Mouse (Mus musculus) common myeloid progenitor, adult 5-6 weeks (primary cell): ENCODE data around the gene Sytl5. TPM values are rescaled to one million over a fixed set of nuclear protein-coding genes. Genes with fewer than 3 reads are reported as not detected.

Experiments
- ATAC-seq: replicated peaks from 2 replicates; pipeline ENCODE4 v1.8.0; 2016; ENCODE audit warnings: low read depth, mild to moderate bottlenecking, moderate TSS enrichment, inconsistent platforms; ENCODE audit not compliant: poor library complexity, severe bottlenecking
- total RNA-seq: library from RNA; stranded (forward); fragments of 200-1000, 187-1606 nt; gene quantifications from 2 replicates; pipeline ENCODE4 v1.2.3, GENCODE M21; 2017

Gene Sytl5
- not detected in 2 replicates for total RNA-seq

DNA sequence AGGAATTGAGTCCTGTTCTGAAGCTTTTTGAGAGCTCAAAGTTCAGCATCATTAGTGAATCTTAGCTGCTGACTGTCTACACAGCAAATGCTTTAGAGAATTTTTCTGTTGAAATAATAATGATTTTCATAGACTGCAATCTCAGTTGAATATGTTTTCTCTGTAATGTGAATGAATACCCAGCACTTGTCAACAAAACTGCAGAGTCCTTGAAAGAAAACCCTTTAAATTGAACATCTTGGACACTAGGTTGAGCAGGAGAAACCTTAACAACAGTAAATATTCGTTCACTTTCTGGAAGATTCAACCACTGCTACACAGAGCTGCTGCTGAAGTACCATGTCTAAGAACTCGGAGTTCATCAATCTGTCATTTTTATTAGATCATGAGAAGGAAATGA, at the start of gene Sytl5:
Gene Sytl5 (plus strand): TSS at position 301 of the 400 bp plus-strand sequence.
- no peak for ATAC-seq

DNA sequence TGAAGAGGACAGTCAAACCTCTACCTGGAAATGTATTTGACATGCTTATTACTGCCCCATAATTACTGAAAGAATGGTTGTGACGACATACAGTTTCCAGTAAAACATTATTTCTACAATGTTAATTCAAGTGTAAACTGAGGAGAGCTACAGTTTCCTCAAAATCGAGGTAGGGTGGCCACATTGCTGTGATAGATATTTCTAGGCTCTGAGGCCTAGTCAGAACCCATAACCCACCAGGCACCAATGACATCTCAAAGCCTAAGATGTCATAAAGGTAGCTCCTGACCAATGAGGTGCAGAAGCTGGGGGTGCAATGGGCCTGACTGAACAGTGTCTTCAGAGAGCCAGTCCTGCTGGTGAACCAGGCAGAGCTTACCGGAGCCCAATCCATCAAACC, 38.8 kb upstream of the Sytl5 start, which contains the start of gene Hypm:
Gene Hypm (plus strand): TSS at position 301 of the 400 bp plus-strand sequence.
- no peak for ATAC-seq

DNA sequence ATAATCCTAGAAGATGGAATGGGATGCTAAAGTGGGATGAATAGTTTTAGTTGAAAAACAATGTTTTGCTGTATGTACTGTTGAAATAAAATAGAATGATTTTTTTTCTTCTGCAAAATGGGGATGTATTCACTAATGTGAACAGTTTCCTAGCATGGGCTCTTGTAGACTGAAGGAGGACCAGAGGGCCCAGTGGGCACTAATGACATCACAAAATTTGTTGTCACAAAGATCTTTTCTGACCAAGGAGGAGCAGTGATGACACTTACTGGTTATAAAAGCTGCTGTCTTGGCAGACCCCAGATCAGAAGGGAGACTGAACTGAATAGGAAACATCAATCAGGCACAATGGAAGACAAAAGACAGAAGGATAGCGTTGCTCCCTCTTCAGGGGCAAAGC, 36.0 kb upstream of the Sytl5 start, which contains the start of gene H2al3:
Gene H2al3 (plus strand): TSS at position 301 of the 400 bp plus-strand sequence.
- no peak for ATAC-seq

DNA sequence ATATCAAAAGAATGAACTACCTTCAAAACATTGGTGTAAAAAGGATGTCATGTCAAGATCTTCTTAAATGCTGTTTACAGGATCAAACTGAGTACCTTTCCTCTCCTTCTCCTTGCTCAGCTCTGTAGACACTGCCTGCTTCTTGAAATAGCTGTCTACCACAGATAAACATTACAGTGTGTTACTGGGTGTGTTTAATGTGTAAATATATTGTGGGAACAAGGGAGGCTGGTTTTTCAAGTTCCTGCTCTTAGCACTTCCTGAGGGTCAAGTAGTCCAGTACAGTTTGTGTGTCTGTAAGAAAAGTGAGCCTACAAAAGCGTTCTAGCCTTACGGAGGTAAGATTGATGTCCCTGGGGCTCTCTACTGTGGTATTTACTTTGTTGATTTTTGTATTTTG, 23.6 kb upstream of the Sytl5 start:
- no peak for ATAC-seq

DNA sequence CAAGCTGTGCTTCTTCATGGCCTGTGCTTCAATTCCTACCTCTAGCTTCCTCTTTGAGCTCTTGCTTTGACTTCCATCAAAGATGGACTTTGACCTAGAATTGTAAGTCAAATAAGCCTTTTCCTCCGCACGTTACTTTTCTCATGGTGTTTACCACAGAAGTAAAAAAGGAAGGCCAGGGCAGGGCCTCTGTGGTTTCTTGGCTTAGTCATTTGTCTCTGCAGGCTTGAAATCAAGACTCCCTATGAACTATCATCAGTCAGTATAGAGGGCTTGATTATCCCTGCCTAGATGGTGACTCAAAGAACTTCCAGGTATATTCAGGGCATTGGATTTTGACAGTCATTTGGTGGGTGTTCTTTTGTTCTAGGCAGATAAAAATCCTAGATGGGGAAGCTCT, 9.9 kb upstream of the Sytl5 start:
- ATAC-seq = no peak

DNA sequence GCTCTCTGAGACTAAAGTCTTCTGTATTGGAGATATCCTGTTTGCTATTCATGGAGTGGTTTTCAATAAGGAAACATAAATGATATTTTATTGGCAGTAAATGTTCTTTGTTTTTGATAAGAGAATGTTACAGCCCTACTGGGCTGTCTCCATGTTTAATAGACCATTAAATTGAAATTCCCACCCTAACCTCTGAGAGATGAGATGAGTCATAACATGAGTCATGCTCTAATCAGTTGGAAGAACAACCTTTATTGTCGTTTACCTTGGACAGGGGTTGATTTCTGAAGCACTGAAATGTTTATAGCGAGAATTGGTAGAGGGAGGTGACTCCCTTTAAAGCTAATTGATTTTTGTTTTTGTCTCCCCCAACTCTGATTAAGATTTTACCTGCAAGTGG, 24.1 kb downstream of the Sytl5 start:
- ATAC-seq = no peak

DNA sequence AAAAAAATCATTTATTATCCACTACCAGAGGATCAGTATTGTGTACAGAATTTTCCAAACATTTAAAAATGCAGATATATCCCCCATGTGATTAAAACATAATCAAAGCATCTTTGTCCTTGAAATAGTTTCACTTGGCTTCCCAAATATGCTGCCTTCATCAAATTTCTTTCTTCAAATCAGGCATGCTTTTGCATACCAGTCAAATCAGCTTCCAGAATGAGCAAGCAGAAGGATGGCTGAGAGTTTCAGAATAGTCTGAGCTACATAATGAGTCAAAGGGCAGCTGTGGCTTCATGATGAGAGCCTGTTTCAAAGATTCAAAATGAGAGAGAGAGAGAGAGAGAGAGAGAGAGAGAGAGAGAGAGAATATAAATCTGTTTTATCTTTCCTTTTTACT, 48.4 kb downstream of the Sytl5 start:
- no peak for ATAC-seq

DNA sequence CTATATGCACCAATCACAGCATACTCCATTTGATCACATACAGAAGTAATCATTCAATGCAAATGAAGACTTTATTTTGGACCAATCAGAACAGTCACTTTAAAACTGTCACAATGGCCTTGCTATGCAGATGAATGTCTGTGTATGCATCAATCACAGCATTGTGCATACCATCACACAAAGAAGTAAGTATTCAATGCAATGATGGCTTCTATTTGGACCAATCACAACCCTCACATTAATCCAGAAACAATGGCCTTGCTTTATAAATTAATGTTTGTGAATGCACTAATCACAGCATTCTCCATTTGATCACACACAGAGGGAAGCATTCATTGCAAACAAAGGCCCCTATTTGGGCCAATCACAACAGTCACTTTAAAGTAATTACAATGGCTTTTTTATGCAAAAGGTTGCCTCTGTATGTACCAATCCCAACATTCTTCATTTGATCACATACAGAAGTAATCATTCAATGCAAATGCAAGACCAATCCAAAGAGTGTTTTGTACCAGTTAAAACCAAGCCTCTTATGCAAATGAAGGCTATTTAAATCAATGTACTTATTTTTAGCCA, 98.8 kb downstream of the Sytl5 start:
- no peak for ATAC-seq

DNA sequence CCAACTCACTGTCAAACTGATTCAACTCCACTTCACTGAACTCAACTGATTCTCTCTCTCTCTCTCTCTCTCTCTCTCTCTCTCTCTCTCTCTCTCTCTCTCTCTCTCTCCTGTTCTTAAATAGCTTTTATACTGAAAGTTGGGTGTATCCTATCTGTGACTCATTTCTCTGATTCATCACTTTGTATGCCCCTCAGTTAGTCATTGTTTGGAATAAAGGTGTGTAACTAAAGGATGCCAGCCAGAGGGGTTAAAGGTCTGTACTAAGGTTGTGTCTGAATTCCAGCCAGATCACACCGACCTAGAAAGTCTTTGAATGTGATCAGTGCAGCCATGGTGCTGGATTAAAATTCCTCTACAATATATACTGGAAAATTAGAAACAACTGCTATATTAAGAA, 115.3 kb downstream of the Sytl5 start:
- no peak for ATAC-seq

DNA sequence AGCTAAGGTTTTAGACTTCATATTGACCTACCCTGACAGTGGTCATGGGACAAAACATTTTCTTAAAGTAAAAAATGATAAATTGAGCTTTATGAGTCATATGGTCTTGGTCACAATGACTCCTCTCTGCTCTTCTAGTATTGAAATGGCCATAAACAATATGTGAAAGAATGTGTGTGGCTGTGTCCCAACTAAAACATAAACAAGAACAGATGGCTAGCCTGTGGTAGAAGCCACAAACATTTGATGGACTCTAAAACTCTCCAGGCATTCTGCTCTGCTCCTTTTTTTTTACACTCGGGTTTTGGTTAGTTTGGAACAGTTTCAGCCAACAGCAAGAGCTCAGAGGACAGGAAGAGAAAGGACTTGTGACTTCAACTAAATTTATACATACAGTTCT, 120.5 kb downstream of the Sytl5 start:
- no peak for ATAC-seq

DNA sequence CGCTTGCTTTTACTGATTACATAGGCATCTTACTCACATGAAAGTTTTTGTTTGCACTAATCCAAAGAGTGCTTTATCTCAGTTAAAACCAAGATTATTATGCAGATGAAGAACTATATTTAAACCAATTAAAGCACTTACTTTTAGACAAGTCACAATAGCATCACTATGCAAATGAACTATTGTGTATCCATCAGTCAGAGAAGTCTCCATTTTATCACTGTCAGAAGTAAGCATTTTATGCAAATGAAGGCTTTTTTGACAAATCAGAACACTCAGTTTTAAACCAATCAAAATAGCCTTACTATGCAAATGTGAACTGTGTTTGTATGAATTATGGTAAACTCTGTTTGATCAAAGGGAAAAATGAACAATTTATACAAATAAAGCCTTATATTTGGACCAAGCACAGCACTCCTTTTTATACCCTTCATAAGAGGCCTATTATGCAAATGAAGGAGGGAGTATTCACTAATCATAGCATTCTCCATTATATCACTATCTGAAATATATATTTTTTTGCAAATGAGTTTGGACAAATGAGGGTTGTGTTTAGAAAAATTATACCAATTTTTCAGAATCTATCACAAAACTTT, 122.4 kb downstream of the Sytl5 start:
- no peak for ATAC-seq

DNA sequence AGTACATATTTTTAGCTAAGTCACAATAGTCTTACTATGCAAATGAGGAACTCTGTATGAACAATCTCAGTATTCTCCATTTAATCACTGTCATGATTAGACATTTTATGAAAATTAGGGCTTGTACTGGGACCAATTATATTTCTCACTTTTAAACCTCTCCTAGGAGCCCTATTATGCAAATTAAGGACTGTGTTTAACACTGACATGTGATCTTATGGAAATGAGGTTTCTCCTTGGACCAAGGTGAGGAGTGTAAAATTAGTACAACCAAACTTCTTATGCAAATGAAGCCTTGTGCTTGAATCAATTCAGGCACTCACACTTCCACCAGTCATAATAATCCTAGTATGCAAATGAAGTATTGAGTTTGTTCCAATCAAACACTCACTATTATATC, 124.8 kb downstream of the Sytl5 start:
- no peak for ATAC-seq

DNA sequence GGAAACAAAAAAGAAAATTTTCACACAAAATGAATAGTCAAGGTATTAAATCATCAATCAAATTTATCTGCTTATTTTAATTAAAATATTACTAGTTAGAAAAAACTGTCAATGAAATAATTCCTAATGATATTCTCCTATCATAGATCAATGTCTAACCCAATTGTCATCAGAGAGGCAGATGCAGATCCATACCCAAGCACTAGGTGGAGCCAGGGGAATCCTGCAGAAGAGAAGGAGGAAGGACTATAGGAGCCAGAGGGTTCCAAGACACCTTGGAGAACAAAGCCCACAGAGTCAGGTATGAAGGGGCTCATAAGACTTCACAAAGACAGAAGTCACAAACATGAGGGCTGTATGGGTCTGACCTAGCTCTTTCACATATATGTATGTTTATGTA, 149.2 kb downstream of the Sytl5 start:
- ATAC-seq = 0 out of 2 replicates have a peak, but pooled peaks have one; percentile 50

Other genes starting within 250 kb of the Sytl5 start
- gene Dynlt3, start 222.6 kb upstream of the Sytl5 start, total RNA-seq = 89.4 and 90.8 TPM in 2 replicates
- not detected in 2 replicates for gene Hypm, start 38.7 kb upstream of the Sytl5 start, total RNA-seq
- not detected in 2 replicates for gene H2al3, start 35.9 kb upstream of the Sytl5 start, total RNA-seq
- not detected in 2 replicates for gene Srpx, start 232.1 kb downstream of the Sytl5 start, total RNA-seq